Mouse (Mus musculus): ENCODE measurements around the gene Chd9. TPM values are rescaled to one million over a fixed set of nuclear protein-coding genes. Genes with fewer than 3 reads are reported as not detected.

Gene Chd9
- 66.4 TPM for polyA plus RNA-seq (2014; fragmentation: Illumina TruSeq; extraction: RNeasy Lipid Tissue Mini Kit (QIAGEN cat#74804); ENCODE audit: low read depth, low replicate concordance)

GRCm38 (mm10) chr8:90828181-90828986 lies at the start of gene Chd9:
Chd9 (plus strand) TSS chr8:90828352.

DNA sequence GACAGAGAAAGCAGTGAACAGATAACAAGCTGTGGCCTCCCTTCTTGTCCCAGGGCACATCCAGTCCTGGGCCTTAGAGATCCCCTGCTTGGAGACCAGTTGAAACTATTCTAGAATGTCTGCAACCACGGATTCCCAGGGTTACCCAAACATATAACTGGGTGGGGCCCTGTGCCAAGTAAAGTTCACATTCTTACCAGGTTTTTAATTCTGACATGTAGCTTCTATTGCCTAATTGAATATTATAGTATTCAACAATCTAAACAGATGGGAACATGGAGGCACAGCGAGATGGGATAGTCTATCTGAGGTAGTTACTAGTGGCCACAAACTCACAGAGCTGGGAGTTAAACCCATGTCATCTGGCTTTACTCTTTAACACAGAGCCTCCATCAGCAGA lies 10.9 kb upstream of the Chd9 start, which contains the start of gene Gm19935:
TSS of gene Gm19935 (minus strand) at position 101 of the 400 bp plus-strand sequence.

DNA sequence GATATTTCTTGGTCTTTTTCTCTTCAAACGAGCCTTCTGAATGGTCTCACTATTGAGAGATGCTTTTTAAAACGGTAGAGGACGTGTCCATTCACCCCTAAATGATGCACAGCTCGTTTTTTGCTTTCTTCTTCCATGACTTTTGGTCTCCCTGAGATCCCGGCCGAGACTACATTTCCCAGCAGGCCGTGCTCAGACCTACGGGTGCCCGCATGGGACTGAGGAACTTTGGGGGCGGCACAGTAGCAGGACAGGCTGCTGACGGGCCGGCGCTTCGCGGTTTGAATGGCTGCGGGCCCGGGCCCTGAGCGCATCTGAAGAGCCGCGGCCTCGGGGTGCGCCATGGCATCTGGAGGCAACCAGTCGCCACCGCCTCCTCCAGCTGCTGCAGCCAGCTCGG lies 241.7 kb downstream of the Chd9 start, which contains the start of gene Rbl2:
TSS of gene Rbl2 (plus strand) at position 224 of the 400 bp plus-strand sequence.

Other genes starting within 250 kb of the Chd9 start
- gene Gm19935, start 11.0 kb upstream of the Chd9 start, polyA plus RNA-seq (2014; fragmentation: Illumina TruSeq; extraction: RNeasy Lipid Tissue Mini Kit (QIAGEN cat#74804); ENCODE audit: low read depth, low replicate concordance) = not detected
- gene Rbl2, start 241.7 kb downstream of the Chd9 start, polyA plus RNA-seq (2014; fragmentation: Illumina TruSeq; extraction: RNeasy Lipid Tissue Mini Kit (QIAGEN cat#74804); ENCODE audit: low read depth, low replicate concordance) = 32.5 TPM

Data from heart, adult 10 weeks (tissue).